Mouse (Mus musculus) forebrain, embryonic 12.5 days (tissue): ENCODE results near the gene Ibtk. TPM values are rescaled to one million over a fixed set of nuclear protein-coding genes. Genes with fewer than 3 reads are reported as not detected.
"Not testable (repeated sequence)": the region's sequence is repeated elsewhere in the genome, so short reads cannot be mapped to it uniquely, and the experiment has no call there.

Experiments
- ATAC-seq: fragments of 200-750 bp; cut with Nextera tagmentation; 2 replicates; pipeline ENCODE4 v1.8.0; 2017; ENCODE audit warnings: moderate TSS enrichment; ENCODE audit not compliant: low FRiP score
- H3K27ac ChIP-seq: fragments of 300-500 bp; sonication (generic); 2 replicates; pipeline ENCODE4 v1.5.1; 2016; ENCODE audit warnings: mild to moderate bottlenecking
- H3K27me3 ChIP-seq: fragments of 300-500 bp; sonication (generic); 2 replicates; pipeline ENCODE4 v1.6.1; 2016; ENCODE audit warnings: mild to moderate bottlenecking
- H3K36me3 ChIP-seq: fragments of 300-500 bp; sonication (generic); replicated peaks from 2 replicates; pipeline ENCODE4 v1.6.1; 2016; ENCODE audit warnings: mild to moderate bottlenecking
- H3K4me1 ChIP-seq: fragments of 300-500 bp; sonication (generic); 2 replicates; pipeline ENCODE4 v1.6.1; 2016
- H3K4me2 ChIP-seq: fragments of 300-500 bp; sonication (generic); 2 replicates; pipeline ENCODE4 v1.6.1; 2016; ENCODE audit warnings: mild to moderate bottlenecking, moderate library complexity
- H3K4me3 ChIP-seq: fragments of 300-500 bp; sonication (generic); replicated peaks from 2 replicates; pipeline ENCODE4 v1.5.1; 2016; ENCODE audit warnings: mild to moderate bottlenecking
- H3K9ac ChIP-seq: fragments of 300-500 bp; sonication (generic); 2 replicates; pipeline ENCODE4 v1.6.1; 2016; ENCODE audit warnings: mild to moderate bottlenecking
- H3K9me3 ChIP-seq: fragments of 300-500 bp; sonication (generic); 2 replicates; pipeline ENCODE4 v1.6.1; 2016
- WGBS: fragments of 180-500 bp; shearing (Covaris S2); methylation state at CpG from one replicate; pipeline ENCODE4 v1.1.7; 2016; 5-methylcytosine and 5-hydroxymethylcytosine counted together
- polyA plus RNA-seq: library from polyadenylated mRNA; unstranded; fragments of >200 nt; fragmentation: Nextera tagmentation; extraction: Ambion mirVana; gene quantifications from 2 replicates; pipeline ENCODE4 v1.2.1, GENCODE M21; 2016

Gene Ibtk
- 44.0 and 44.4 TPM in 2 replicates for polyA plus RNA-seq

DNA sequence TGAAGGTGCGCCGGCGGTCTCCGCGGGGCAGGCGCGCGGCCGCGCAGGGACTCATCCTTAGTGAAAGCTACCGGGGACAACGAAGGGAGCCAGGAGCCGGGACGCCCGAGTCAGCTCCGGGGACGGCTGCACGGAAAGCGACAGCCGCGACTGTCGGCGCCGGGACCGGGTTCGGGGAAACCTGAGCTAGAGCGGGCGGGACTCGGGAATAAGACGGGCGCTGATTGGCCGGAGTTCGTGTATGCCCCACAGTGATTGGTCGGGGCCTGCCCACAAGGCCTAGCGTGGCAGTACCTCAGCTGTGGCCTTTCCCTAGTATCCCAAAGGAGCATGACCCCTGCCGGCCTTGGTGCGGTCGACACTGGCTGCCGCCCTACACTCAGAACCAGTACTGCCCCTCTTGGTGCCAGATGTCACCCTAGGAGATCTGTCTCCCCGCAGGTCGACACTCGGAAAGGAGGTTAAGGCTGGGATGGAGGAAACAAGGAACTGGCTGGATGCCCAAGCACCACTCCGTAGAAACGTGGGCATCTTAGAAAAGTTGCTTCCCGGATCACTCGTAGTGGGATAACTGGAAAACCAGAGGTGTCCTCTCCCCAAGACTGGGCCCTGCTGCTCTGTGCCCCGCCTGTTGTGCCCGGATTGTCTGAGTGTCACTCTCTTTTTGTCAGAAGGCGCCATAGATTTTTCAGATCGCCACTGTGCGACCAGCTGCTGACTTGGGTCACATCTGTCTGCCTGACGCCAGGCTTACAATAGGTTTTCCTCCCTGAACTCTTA is at the start of gene Ibtk:
TSS of gene Ibtk (minus strand) at position 193 of the 780 bp plus-strand sequence.
- H3K9ac ChIP-seq = peak within 1 kb of the TSS; percentile 98
- ATAC-seq = peak; percentile 99
- H3K4me1 ChIP-seq = peaks cover 13% of the 10 kb centered on the region
- H3K4me2 ChIP-seq = peak within 1 kb of the TSS; percentile 77
- under 1% methylated on average over 52 of the region's 52 CpGs for WGBS
- peak within 1 kb of the TSS; percentile 99 for H3K27ac ChIP-seq
- H3K9me3 ChIP-seq = no peaks in the 10 kb centered on the region
- H3K36me3 ChIP-seq = no peaks in the 10 kb centered on the region
- H3K4me3 ChIP-seq = peak within 1 kb of the TSS; percentile 88
- no peaks in the 10 kb centered on the region for H3K27me3 ChIP-seq

- not testable (repeated sequence) for H3K9me3 ChIP-seq, H3K9ac ChIP-seq, H3K36me3 ChIP-seq, H3K27ac ChIP-seq, H3K4me2 ChIP-seq, ATAC-seq, H3K4me3 ChIP-seq, H3K27me3 ChIP-seq, H3K4me1 ChIP-seq
- WGBS = 95% methylated on average over 18 of the region's 18 CpGs
Measured at GRCm38 (mm10) chr9:85791521-85791920, 42.4 kb upstream of the Ibtk start.

- Histone ChIP-seq H3K9ac (no peak overlapping the region), H3K27ac (no peak overlapping the region), H3K9me3 (no peaks in the 10 kb centered on the region), H3K27me3 (peaks cover 6% of the 10 kb centered on the region; the same call in 1 of the 2 replicates), H3K4me3 (no peak overlapping the region), H3K4me2 (no peak overlapping the region), H3K36me3 (no peaks in the 10 kb centered on the region), H3K4me1 (0 out of 2 replicates have a peak, but pooled peaks cover 2% of the 10 kb centered on the region)
- WGBS = 88% methylated on average over 4 of the region's 4 CpGs
- ATAC-seq = no peak
Measured at GRCm38 (mm10) chr9:85780249-85780648, 31.1 kb upstream of the Ibtk start.

DNA sequence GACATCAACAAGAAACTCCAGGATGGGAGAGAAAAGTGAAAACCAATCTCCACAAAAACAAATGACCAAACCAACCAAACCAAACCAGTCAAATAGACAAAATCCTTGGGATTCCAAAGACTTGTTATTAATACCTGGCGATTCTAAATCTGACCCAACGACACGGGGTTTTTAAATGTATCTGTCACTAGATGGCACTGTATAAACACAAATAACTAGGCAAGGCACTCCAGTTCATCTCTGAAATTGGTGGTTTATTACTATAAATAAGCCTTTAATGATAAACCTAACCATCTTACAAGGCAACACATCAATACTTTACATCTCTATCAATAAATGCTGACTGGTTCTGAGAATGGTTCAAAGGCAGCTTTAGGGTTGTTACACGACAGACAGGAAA is 30.3 kb upstream of the Ibtk start:
- no peak overlapping the region for H3K4me2 ChIP-seq
- no peaks in the 10 kb centered on the region for H3K36me3 ChIP-seq
- no peak for ATAC-seq
- no peak overlapping the region for H3K27ac ChIP-seq
- no peak overlapping the region for H3K9ac ChIP-seq
- H3K9me3 ChIP-seq = no peaks in the 10 kb centered on the region
- H3K4me3 ChIP-seq = no peak overlapping the region
- H3K4me1 ChIP-seq = 0 out of 2 replicates have a peak, but pooled peaks cover 2% of the 10 kb centered on the region
- H3K27me3 ChIP-seq = peaks cover 6% of the 10 kb centered on the region; the same call in 1 of the 2 replicates
- WGBS = 31% methylated on average over 4 of the region's 4 CpGs

- Histone ChIP-seq H3K4me1 (0 out of 2 replicates have a peak, but pooled peaks cover 2% of the 10 kb centered on the region), H3K27me3 (peaks cover 6% of the 10 kb centered on the region; the same call in 1 of the 2 replicates), H3K9ac (no peak overlapping the region), H3K4me3 (no peak overlapping the region), H3K36me3 (no peaks in the 10 kb centered on the region), H3K27ac (no peak overlapping the region), H3K4me2 (no peak overlapping the region), H3K9me3 (no peaks in the 10 kb centered on the region)
- WGBS = 40% methylated on average over 6 of the region's 6 CpGs
- ATAC-seq = peak; percentile 46; the same call in 1 of the 2 replicates
Measured at GRCm38 (mm10) chr9:85777544-85777943, 28.4 kb upstream of the Ibtk start.

DNA sequence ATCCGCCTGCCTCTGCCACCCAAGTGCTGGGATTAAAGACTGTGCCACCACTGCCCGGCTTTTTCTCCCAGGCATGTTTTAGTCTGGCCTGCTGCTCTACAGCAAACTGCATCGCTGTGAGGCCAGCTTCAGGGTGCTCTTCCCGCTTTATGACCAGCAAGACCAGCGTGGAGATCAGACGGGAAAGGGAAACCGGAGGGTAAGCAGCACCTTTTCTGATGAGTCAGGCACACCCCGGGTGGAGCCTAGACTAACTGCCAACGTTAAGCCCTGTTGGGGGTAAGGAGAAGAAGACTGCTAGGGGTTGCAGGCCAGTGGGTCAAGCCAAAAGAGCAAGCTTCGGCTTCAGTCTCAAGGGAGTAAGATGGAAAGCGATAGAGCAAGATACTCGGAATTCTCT is 23.1 kb upstream of the Ibtk start:
- Histone ChIP-seq H3K27ac (no peak overlapping the region), H3K4me3 (no peak overlapping the region), H3K27me3 (no peaks in the 10 kb centered on the region), H3K4me2 (no peak overlapping the region), H3K36me3 (no peaks in the 10 kb centered on the region), H3K9ac (no peak overlapping the region), H3K9me3 (no peaks in the 10 kb centered on the region), H3K4me1 (0 out of 2 replicates have a peak, but pooled peaks cover 2% of the 10 kb centered on the region)
- WGBS = 78% methylated on average over 12 of the region's 12 CpGs
- no peak for ATAC-seq

DNA sequence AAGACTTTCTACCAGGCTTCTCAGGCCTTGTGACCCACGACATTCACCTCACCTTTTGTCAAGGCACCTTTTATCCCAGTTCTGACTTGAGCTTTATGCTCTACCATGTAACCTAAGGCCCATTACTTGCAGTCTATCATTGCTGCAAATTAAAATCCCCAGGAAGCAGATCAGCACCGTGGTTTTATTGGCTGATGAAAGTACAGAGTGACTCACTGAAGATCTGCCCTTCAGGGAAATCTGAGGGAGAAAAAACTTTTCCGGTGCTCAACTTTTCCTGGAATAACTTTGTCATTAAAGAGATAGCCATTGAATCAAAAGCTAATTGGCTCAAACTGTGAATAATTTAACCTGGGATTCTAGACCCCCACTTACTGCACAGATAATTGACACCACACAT is 22.3 kb upstream of the Ibtk start:
- no peak overlapping the region for H3K4me2 ChIP-seq
- no peaks in the 10 kb centered on the region for H3K36me3 ChIP-seq
- no peaks in the 10 kb centered on the region for H3K9me3 ChIP-seq
- H3K9ac ChIP-seq = no peak overlapping the region
- H3K27me3 ChIP-seq = no peaks in the 10 kb centered on the region
- H3K4me3 ChIP-seq = no peak overlapping the region
- ATAC-seq = no peak
- H3K4me1 ChIP-seq = 0 out of 2 replicates have a peak, but pooled peaks cover 2% of the 10 kb centered on the region
- H3K27ac ChIP-seq = no peak overlapping the region
- 70% methylated on average over 3 of the region's 3 CpGs for WGBS

DNA sequence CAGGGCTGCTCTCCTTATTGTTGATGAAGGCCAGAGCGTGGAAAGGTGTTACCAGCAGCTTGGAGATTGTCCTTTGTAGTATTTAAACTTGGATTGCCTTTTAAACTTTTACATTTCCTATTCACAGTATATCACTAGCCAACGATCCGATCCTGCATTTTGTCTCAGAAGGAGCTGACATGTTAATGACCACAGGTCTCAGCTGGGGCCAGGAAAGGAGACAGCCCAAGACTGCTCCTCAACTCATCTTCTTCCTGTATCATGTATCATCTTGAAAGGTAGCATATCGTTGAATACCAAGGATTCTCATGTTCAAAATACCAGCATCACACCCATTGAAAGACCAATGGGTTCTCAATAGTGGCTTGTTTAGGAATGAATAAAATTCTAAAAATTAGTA is 21.2 kb upstream of the Ibtk start:
- Histone ChIP-seq H3K36me3 (no peaks in the 10 kb centered on the region), H3K9me3 (no peaks in the 10 kb centered on the region), H3K27ac (no peak overlapping the region), H3K27me3 (no peaks in the 10 kb centered on the region), H3K9ac (no peak overlapping the region), H3K4me1 (0 out of 2 replicates have a peak, but pooled peaks cover 2% of the 10 kb centered on the region), H3K4me3 (no peak overlapping the region), H3K4me2 (no peak overlapping the region)
- no peak for ATAC-seq
- WGBS = 89% methylated on average over 4 of the region's 4 CpGs

- ATAC-seq = no peak
- Histone ChIP-seq H3K4me3 (no peak overlapping the region), H3K4me1 (0 out of 2 replicates have a peak, but pooled peaks cover 2% of the 10 kb centered on the region), H3K4me2 (no peak overlapping the region), H3K27me3 (no peaks in the 10 kb centered on the region), H3K36me3 (no peaks in the 10 kb centered on the region), H3K9me3 (no peaks in the 10 kb centered on the region), H3K27ac (no peak overlapping the region), H3K9ac (no peak overlapping the region)
- WGBS = 73% methylated on average over 12 of the region's 12 CpGs
Measured at GRCm38 (mm10) chr9:85769057-85769789, 20.1 kb upstream of the Ibtk start.

GRCm38 (mm10) chr9:85767255-85767654 is 18.1 kb upstream of the Ibtk start:
- whole genome bisulfite sequencing = 98% methylated on average over 2 of the region's 2 CpGs

DNA sequence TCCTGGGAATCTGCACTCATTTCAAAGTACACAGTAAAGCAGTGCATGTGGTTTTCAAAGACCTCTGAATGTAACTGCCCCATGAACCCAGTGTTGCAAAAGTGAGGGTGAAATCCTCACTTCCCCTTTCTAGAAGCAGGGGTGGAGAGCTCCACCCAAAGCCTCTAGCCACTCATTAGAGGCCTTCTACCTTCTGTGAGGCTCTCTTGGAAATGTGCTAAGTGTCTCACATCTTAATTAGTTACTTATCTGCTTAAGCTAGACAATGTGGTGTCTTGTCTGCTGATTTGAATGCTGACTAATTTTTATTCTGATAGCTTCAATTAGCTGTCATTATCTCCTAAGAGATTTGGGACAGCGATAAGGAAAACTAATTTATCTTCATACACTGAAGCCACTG is 13.3 kb upstream of the Ibtk start:
- Histone ChIP-seq H3K4me3 (no peak overlapping the region), H3K27me3 (no peaks in the 10 kb centered on the region), H3K4me2 (no peak overlapping the region), H3K4me1 (no peaks in the 10 kb centered on the region), H3K9me3 (no peaks in the 10 kb centered on the region), H3K36me3 (no peaks in the 10 kb centered on the region), H3K27ac (no peak overlapping the region), H3K9ac (no peak overlapping the region)
- ATAC-seq = no peak; the same call in 1 of the 2 replicates
- 51% methylated on average over 1 of the region's 1 CpGs for WGBS

More at GRCm38 (mm10) chr9:85767255-85767654, 18.1 kb upstream of the Ibtk start:
- H3K4me3 ChIP-seq = no peak overlapping the region
- no peaks in the 10 kb centered on the region for H3K36me3 ChIP-seq
- no peak overlapping the region for H3K27ac ChIP-seq
- H3K27me3 ChIP-seq = no peaks in the 10 kb centered on the region
- no peak overlapping the region for H3K9ac ChIP-seq
- H3K9me3 ChIP-seq = no peaks in the 10 kb centered on the region
- ATAC-seq = no peak
- H3K4me1 ChIP-seq = 0 out of 2 replicates have a peak, but pooled peaks cover 2% of the 10 kb centered on the region
- H3K4me2 ChIP-seq = no peak overlapping the region

DNA sequence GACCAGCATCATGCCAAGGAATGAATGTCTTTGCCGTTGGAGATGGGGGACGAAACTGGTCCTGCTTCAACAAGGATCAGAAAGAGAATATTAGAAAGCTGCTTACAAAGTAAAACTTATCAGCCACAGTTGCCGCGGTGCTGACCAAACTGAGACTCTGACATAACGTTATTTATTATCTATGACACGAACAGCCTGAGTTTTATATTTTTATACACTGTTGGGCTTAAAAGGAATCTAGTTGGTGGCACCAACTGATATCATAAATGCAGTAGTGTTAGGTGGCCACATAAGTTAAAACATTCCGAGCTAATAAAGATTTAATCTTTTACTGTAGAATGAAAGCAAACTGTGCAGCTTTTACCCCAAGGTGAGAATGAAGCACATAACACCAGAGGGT is 1.7 kb upstream of the Ibtk start:
- Histone ChIP-seq H3K27ac (no peak overlapping the region), H3K9ac (no peak overlapping the region), H3K27me3 (no peaks in the 10 kb centered on the region), H3K9me3 (no peaks in the 10 kb centered on the region), H3K4me1 (peaks cover 13% of the 10 kb centered on the region), H3K36me3 (no peaks in the 10 kb centered on the region), H3K4me3 (no peak overlapping the region), H3K4me2 (no peak overlapping the region)
- ATAC-seq = no peak
- WGBS = 95% methylated on average over 7 of the region's 7 CpGs
